Mouse (Mus musculus): ENCODE data around the gene Ptprd. TPM values are rescaled to one million over a fixed set of nuclear protein-coding genes. Genes with fewer than 3 reads are reported as not detected.

The Ptprd gene
- total and polyA plus RNA-seq, 3 experiments = not detected

DNA sequence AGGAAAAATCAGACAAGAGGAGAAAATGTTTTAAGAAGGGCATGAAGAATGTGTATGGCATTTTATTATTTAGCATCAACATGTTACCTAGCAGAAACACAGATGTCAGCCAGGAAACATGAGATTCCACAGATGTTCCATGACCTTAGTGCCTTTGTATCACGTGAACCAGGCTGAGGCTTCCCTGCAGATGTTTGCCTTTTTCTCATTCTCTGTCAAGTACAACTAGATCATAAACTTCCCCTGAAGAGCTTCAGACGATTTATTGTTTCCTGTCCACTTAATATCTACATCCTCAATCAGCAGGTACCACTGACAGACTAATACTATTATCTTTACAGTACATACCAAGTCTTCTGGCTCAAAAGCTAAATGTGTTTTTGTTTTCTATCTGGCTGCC lies 1605.0 kb downstream of the Ptprd start (continued):
- TF ChIP-seq GABPA (IDR thresholded peaks at IDR 0.05; ENCODE audit: low read depth, low read length) = no peak

- Histone ChIP-seq H3K4me3 (ENCODE audit: control insufficient read depth in 1 of 2, insufficient read depth in 1 of 2, low read depth in 2 of 2, low read length in 2 of 2) (no peak overlapping the region), H3K9ac (ENCODE audit: control insufficient read depth, low read depth, low read length, poor library complexity, severe bottlenecking) (no peak overlapping the region), H3K27me3 (ENCODE audit: control insufficient read depth in 1 of 2, insufficient read depth in 2 of 2, low read length in 2 of 2) (no peaks in the 10 kb centered on the region), H3K36me3 (ENCODE audit: control insufficient read depth in 1 of 2, insufficient read depth in 2 of 2, low read length in 2 of 2) (no peaks in the 10 kb centered on the region), H3K4me1 (ENCODE audit: control insufficient read depth in 1 of 2, insufficient read depth in 2 of 2, low read length in 2 of 2) (no peaks in the 10 kb centered on the region), H3K27ac (ENCODE audit: control insufficient read depth, low read depth, low read length) (no peak overlapping the region), H3K79me2 (ENCODE audit: control insufficient read depth, insufficient read depth, low read length, poor library complexity) (no peaks in the 10 kb centered on the region), H3K9me3 (replicated peaks; ENCODE audit: insufficient read depth, low read length) (no peaks in the 10 kb centered on the region)
- DNase-seq (ENCODE audit: low read depth, low spot score) = no peak
- TF ChIP-seq GATA1 (IDR thresholded peaks at IDR 0.05; ENCODE audit: low read depth, low read length) = no peak
- TF ChIP-seq MXI1 (IDR thresholded peaks at IDR 0.05; ENCODE audit: low read depth, low read length) = no peak
- TF ChIP-seq ETS1 (IDR thresholded peaks at IDR 0.05; ENCODE audit: low read depth, low read length) = no peak
- no peak for TF ChIP-seq RAD21 (IDR thresholded peaks at IDR 0.05; ENCODE audit: low read depth, low read length)
- no peak for TF ChIP-seq E2F4 (IDR thresholded peaks at IDR 0.05; ENCODE audit: borderline replicate concordance, low read depth, low read length)
- TF ChIP-seq NRF1 (IDR thresholded peaks at IDR 0.05; ENCODE audit: insufficient read depth, low read depth, low read length, poor library complexity, severe bottlenecking) = no peak
Observed at GRCm38 (mm10) chr4:76590722-76591121, 1621.0 kb downstream of the Ptprd start.

GRCm38 (mm10) chr4:76583025-76583424 lies 1628.7 kb downstream of the Ptprd start:
- no peak overlapping the region for H3K9ac ChIP-seq (ENCODE audit: control insufficient read depth, low read depth, low read length, poor library complexity, severe bottlenecking)
- no peak for DNase-seq (ENCODE audit: low read depth, low spot score)

GRCm38 (mm10) chr4:76566006-76566405 lies 1645.8 kb downstream of the Ptprd start:
- no peak for DNase-seq (ENCODE audit: low read depth, low spot score)
- Histone ChIP-seq H3K9ac (ENCODE audit: control insufficient read depth, low read depth, low read length, poor library complexity, severe bottlenecking) (no peak overlapping the region), H3K27ac (ENCODE audit: control insufficient read depth, low read depth, low read length) (no peak overlapping the region), H3K9me3 (replicated peaks; ENCODE audit: insufficient read depth, low read length) (no peaks in the 10 kb centered on the region), H3K36me3 (ENCODE audit: control insufficient read depth in 1 of 2, insufficient read depth in 2 of 2, low read length in 2 of 2) (no peaks in the 10 kb centered on the region), H3K79me2 (ENCODE audit: control insufficient read depth, insufficient read depth, low read length, poor library complexity) (no peaks in the 10 kb centered on the region), H3K27me3 (ENCODE audit: control insufficient read depth in 1 of 2, insufficient read depth in 2 of 2, low read length in 2 of 2) (no peaks in the 10 kb centered on the region), H3K4me1 (ENCODE audit: control insufficient read depth in 1 of 2, insufficient read depth in 2 of 2, low read length in 2 of 2) (no peaks in the 10 kb centered on the region), H3K4me3 (ENCODE audit: control insufficient read depth in 1 of 2, insufficient read depth in 1 of 2, low read depth in 2 of 2, low read length in 2 of 2) (no peak overlapping the region)
- TF ChIP-seq RCOR1 (IDR thresholded peaks at IDR 0.05; ENCODE audit: low read depth, low read length) = no peak
- TF ChIP-seq ZMIZ1 (IDR thresholded peaks at IDR 0.05; ENCODE audit: low read depth, low read length) = no peak

More at GRCm38 (mm10) chr4:76583025-76583424, 1628.7 kb downstream of the Ptprd start:
- Histone ChIP-seq H3K4me3 (ENCODE audit: control insufficient read depth in 1 of 2, insufficient read depth in 1 of 2, low read depth in 2 of 2, low read length in 2 of 2) (no peak overlapping the region), H3K36me3 (ENCODE audit: control insufficient read depth in 1 of 2, insufficient read depth in 2 of 2, low read length in 2 of 2) (no peaks in the 10 kb centered on the region), H3K9me3 (replicated peaks; ENCODE audit: insufficient read depth, low read length) (no peaks in the 10 kb centered on the region), H3K27ac (ENCODE audit: control insufficient read depth, low read depth, low read length) (no peak overlapping the region), H3K4me1 (ENCODE audit: control insufficient read depth in 1 of 2, insufficient read depth in 2 of 2, low read length in 2 of 2) (no peaks in the 10 kb centered on the region), H3K79me2 (ENCODE audit: control insufficient read depth, insufficient read depth, low read length, poor library complexity) (no peaks in the 10 kb centered on the region), H3K27me3 (ENCODE audit: control insufficient read depth in 1 of 2, insufficient read depth in 2 of 2, low read length in 2 of 2) (no peaks in the 10 kb centered on the region)
- TF ChIP-seq TCF12 (IDR thresholded peaks at IDR 0.05; ENCODE audit: low read depth, low read length) (no peak), CHD2 (IDR thresholded peaks at IDR 0.05; ENCODE audit: low read length) (no peak), E2F4 (IDR thresholded peaks at IDR 0.05; ENCODE audit: borderline replicate concordance, low read depth, low read length) (no peak)

All from MEL (cell line).